Mouse (Mus musculus) ES-E14 (cell line): ENCODE measurements at regions not wholly inside any gene's neighbourhood (a gene's known extent, or its start where the extent isn't known, plus 50 kb on each side); places are given as distances from the start of the nearest gene placed in this dataset.

Experiments used
- DNase-seq: peaks from one replicate; pipeline ENCODE4 v3.0.0-alpha.2; 2013; ENCODE audit warnings: low read depth, low spot score
- H3K27ac ChIP-seq: 2 replicates; pipeline ENCODE4 v1.5.1; 2012; ENCODE audit warnings: low read depth, mild to moderate bottlenecking, low read length, moderate library complexity, mixed read lengths; ENCODE audit not compliant: poor library complexity, insufficient read depth, severe bottlenecking
- H3K36me3 ChIP-seq: 2 replicates; pipeline ENCODE4 v1.6.1; 2012; ENCODE audit warnings: mild to moderate bottlenecking, low read length, moderate library complexity, mixed read lengths; ENCODE audit not compliant: control insufficient read depth, poor library complexity, insufficient read depth, severe bottlenecking
- H3K4me1 ChIP-seq, 2 experiments: fragments of 150-350 bp in 1 of 2; sonication (generic) in 1 of 2; 2 replicates each; pipeline ENCODE4 v1.6.1; 2012; ENCODE audit warnings: low read length in 2 of 2, mild to moderate bottlenecking in 1 of 2, mixed read lengths in 1 of 2; ENCODE audit not compliant: control insufficient read depth in 2 of 2, insufficient read depth in 2 of 2, poor library complexity in 1 of 2
- H3K4me3 ChIP-seq, 2 experiments: fragments of 150-350 bp in 1 of 2; sonication (generic) in 1 of 2; 2 replicates each; pipeline ENCODE4 v1.5.1; 2012; ENCODE audit warnings: low read length in 2 of 2, low read depth in 1 of 2, mild to moderate bottlenecking in 1 of 2, mixed read lengths in 1 of 2; ENCODE audit not compliant: insufficient read depth in 1 of 2, poor library complexity in 1 of 2, severe bottlenecking in 1 of 2
- H3K9ac ChIP-seq: 2 replicates; pipeline ENCODE4 v1.6.1; 2012; ENCODE audit warnings: low read depth, mild to moderate bottlenecking, low read length, mixed read lengths; ENCODE audit not compliant: poor library complexity, insufficient read depth, severe bottlenecking
- H3K9me3 ChIP-seq: fragments of 150-350 bp; sonication (generic); 2 replicates; pipeline ENCODE4 v1.6.1; 2012; ENCODE audit warnings: low read depth, mild to moderate bottlenecking, low read length; ENCODE audit not compliant: control insufficient read depth, insufficient read depth
- CHD2 ChIP-seq: IDR thresholded peaks from 2 replicates; pipeline ENCODE4 v1.6.1; 2014; ENCODE audit warnings: mild to moderate bottlenecking, low read depth, low read length, inconsistent platforms
- HCFC1 ChIP-seq: IDR thresholded peaks from 2 replicates; pipeline ENCODE4 v1.6.1; 2012; ENCODE audit warnings: low read length, inconsistent platforms, borderline replicate concordance; ENCODE audit not compliant: insufficient read depth
- MAFK ChIP-seq: IDR thresholded peaks from 2 replicates; pipeline ENCODE4 v1.6.1; 2014; ENCODE audit warnings: mild to moderate bottlenecking, low read depth, low read length, inconsistent platforms; ENCODE audit not compliant: insufficient read depth
- ZC3H11A ChIP-seq: IDR thresholded peaks from 2 replicates; pipeline ENCODE4 v1.6.1; 2012; ENCODE audit warnings: low read depth, mild to moderate bottlenecking, inconsistent platforms, low read length, borderline replicate concordance
- ZNF384 ChIP-seq: IDR thresholded peaks from 2 replicates; pipeline ENCODE4 v1.6.1; 2012; ENCODE audit warnings: low read depth, low read length, inconsistent platforms
- in situ Hi-C, 2 experiments: fragments of 600-800 bp; cut with MboI; formaldehyde crosslinking; loops; one replicate each; pipeline ENCODE4 v1.15.1; 2025; ENCODE audit warnings: low sequenced_read_pairs in 2 of 2, inconsistent platforms in 1 of 2; ENCODE audit not compliant: unreplicated experiment in 2 of 2

GRCm38 (mm10) chr4:7145756-7146155, 1093.1 kb downstream of the Car8 start:
- no peaks in the 10 kb centered on the region for H3K9me3 ChIP-seq
- H3K27ac ChIP-seq = no peak overlapping the region
- in situ Hi-C loops = no loop called here
- no peak overlapping the region for H3K9ac ChIP-seq
- no peak overlapping the region for H3K4me3 ChIP-seq
- no peaks in the 10 kb centered on the region for H3K36me3 ChIP-seq
- H3K4me1 ChIP-seq = no peaks in the 10 kb centered on the region
- no peak for DNase-seq
- TF ChIP-seq CHD2 = no peak
- no peak for TF ChIP-seq MAFK
- TF ChIP-seq ZNF384 = no peak
- TF ChIP-seq HCFC1 = no peak
- no peak for TF ChIP-seq ZC3H11A

- no peak overlapping the region for H3K4me3 ChIP-seq
- no peak for DNase-seq
- H3K9me3 ChIP-seq = no peaks in the 10 kb centered on the region
- no peak overlapping the region for H3K27ac ChIP-seq
- in situ Hi-C loops = no loop called here
- H3K4me1 ChIP-seq = no peaks in the 10 kb centered on the region
- TF ChIP-seq ZNF384 (no peak), MAFK (no peak), HCFC1 (no peak), CHD2 (no peak), ZC3H11A (no peak)
- no peak overlapping the region for H3K9ac ChIP-seq
- no peaks in the 10 kb centered on the region for H3K36me3 ChIP-seq
These were observed 1094.6 kb downstream of the Car8 start for GRCm38 (mm10) chr4:7144215-7144614.

- in situ Hi-C loops = no loop called here
- Histone ChIP-seq H3K36me3 (no peaks in the 10 kb centered on the region), H3K4me1 (no peaks in the 10 kb centered on the region), H3K27ac (no peak overlapping the region), H3K4me3 (no peak overlapping the region), H3K9me3 (no peaks in the 10 kb centered on the region), H3K9ac (no peak overlapping the region)
- no peak for DNase-seq
- TF ChIP-seq MAFK = no peak
- no peak for TF ChIP-seq HCFC1
- TF ChIP-seq CHD2 = no peak
- no peak for TF ChIP-seq ZC3H11A
- no peak for TF ChIP-seq ZNF384
These were observed 1095.2 kb downstream of the Car8 start for GRCm38 (mm10) chr4:7143676-7144075.

- Histone ChIP-seq H3K4me1 (no peaks in the 10 kb centered on the region), H3K27ac (no peak overlapping the region), H3K36me3 (no peaks in the 10 kb centered on the region), H3K4me3 (no peak overlapping the region), H3K9me3 (no peaks in the 10 kb centered on the region), H3K9ac (no peak overlapping the region)
- in situ Hi-C loops = no loop called here
- TF ChIP-seq ZNF384 = no peak
- no peak for TF ChIP-seq CHD2
- DNase-seq = no peak
These were observed 1096.1 kb downstream of the Car8 start for GRCm38 (mm10) chr4:7142781-7143180.

GRCm38 (mm10) chr4:7112159-7112558, 1126.7 kb downstream of the Car8 start:
- Histone ChIP-seq H3K4me3 (no peak overlapping the region), H3K9ac (no peak overlapping the region), H3K36me3 (no peaks in the 10 kb centered on the region), H3K4me1 (no peaks in the 10 kb centered on the region), H3K9me3 (no peaks in the 10 kb centered on the region), H3K27ac (no peak overlapping the region)
- in situ Hi-C loops = no loop called here
- no peak for DNase-seq
- TF ChIP-seq MAFK (no peak), HCFC1 (no peak), ZC3H11A (no peak), CHD2 (no peak), ZNF384 (no peak)
